Comparison of ENCODE assay signal across 9 mouse cellular contexts in genomic region chr2:155050108-155050503, GRCm38 (mm10). TPM values are rescaled to one million over a fixed set of nuclear protein-coding genes. Genes with fewer than 3 reads are reported as not detected.
DNase-seq lines count a peak whose midpoint lies in the region; ATAC-seq and TF ChIP-seq lines count a peak whose summit lies in the region.
"Had no signal": no experiment of that assay in that cellular context is flagged by ENCODE, and none has a peak within 500 bp of the region (broad histone marks: within the 10 kb centered on the region; RNA-seq: fewer than 3 reads in every experiment).

No protein-coding gene starts in this region.

- H3K4me2 ChIP-seq in forebrain, embryonic 13.5 days, result peak overlapping the region; percentile 68
- peak overlapping the region; percentile 94 for H3K4me2 ChIP-seq in intestine, embryonic 16.5 days (ENCODE audit: low read depth, low read length)
- H3K4me2 ChIP-seq in midbrain, embryonic 12.5 days (replicated peaks), result peak overlapping the region; percentile 78

- TF ChIP-seq POLR2A in thymus, adult 2 months (IDR thresholded peaks at IDR 0.05; ENCODE audit: control insufficient read depth, extremely low read depth, insufficient read depth, low read length, poor library complexity), result no peak

- H3K4me1 ChIP-seq in thymus, adult 2 months (replicated peaks; ENCODE audit: control insufficient read depth, insufficient read depth, low read length), result peaks cover 16% of the 10 kb centered on the region
- peaks cover 13% of the 10 kb centered on the region for H3K4me1 ChIP-seq in forebrain, embryonic 13.5 days
- H3K4me1 ChIP-seq in intestine, embryonic 16.5 days (ENCODE audit: control insufficient read depth, insufficient read depth, low read length), result peaks cover 15% of the 10 kb centered on the region
- H3K4me1 ChIP-seq in midbrain, embryonic 12.5 days, result peaks cover 13% of the 10 kb centered on the region

- H3K36me3 ChIP-seq in thymus, adult 2 months (ENCODE audit: control insufficient read depth, insufficient read depth, low read length), result no peaks in the 10 kb centered on the region
- H3K36me3 ChIP-seq in forebrain, embryonic 13.5 days (ENCODE audit: poor library complexity, severe bottlenecking), result no peaks in the 10 kb centered on the region
- H3K36me3 ChIP-seq in intestine, embryonic 16.5 days (ENCODE audit: control insufficient read depth, insufficient read depth, low read length), result no peaks in the 10 kb centered on the region
- H3K36me3 ChIP-seq in midbrain, embryonic 12.5 days, result no peaks in the 10 kb centered on the region

- intact Hi-C loops in left cerebral cortex, postnatal 36 days (cut with DNase I), result loop anchor here (1.0 kb wide), 1 partner anchor 24 kb away; the partner anchor contains the start of gene Ahcy

- H3K27ac ChIP-seq in thymus, adult 2 months (ENCODE audit: control insufficient read depth, insufficient read depth, low read length), result peak overlapping the region; percentile 68
- peak overlapping the region; percentile 84 for H3K27ac ChIP-seq in forebrain, embryonic 13.5 days
- peak overlapping the region; percentile 88 for H3K27ac ChIP-seq in intestine, embryonic 16.5 days (ENCODE audit: low read length)
- H3K27ac ChIP-seq in midbrain, embryonic 12.5 days (replicated peaks), result peak overlapping the region; percentile 91

- ATAC-seq in forebrain, embryonic 13.5 days, result no peak; the same call in 1 of the 2 replicates
- peak; percentile 22 for ATAC-seq in intestine, embryonic 16.5 days
- ATAC-seq in midbrain, embryonic 12.5 days (ENCODE audit: low FRiP score, low read depth), result peak; percentile 1; the same call in 1 of the 2 replicates

- no peaks in the 10 kb centered on the region for H3K27me3 ChIP-seq in thymus, adult 2 months (ENCODE audit: control insufficient read depth, insufficient read depth, low read length)
- H3K27me3 ChIP-seq in forebrain, embryonic 13.5 days, result no peaks in the 10 kb centered on the region
- no peaks in the 10 kb centered on the region for H3K27me3 ChIP-seq in intestine, embryonic 16.5 days (replicated peaks; ENCODE audit: control insufficient read depth, insufficient read depth, low read length)
- H3K27me3 ChIP-seq in midbrain, embryonic 12.5 days, result no peaks in the 10 kb centered on the region

- H3K4me3 ChIP-seq in thymus, adult 2 months (ENCODE audit: control insufficient read depth, insufficient read depth, low read length), result peak overlapping the region; percentile 40
- peak overlapping the region; percentile 50 for H3K4me3 ChIP-seq in forebrain, embryonic 13.5 days
- peak overlapping the region; percentile 55 for H3K4me3 ChIP-seq in intestine, embryonic 16.5 days (ENCODE audit: low read length)
- H3K4me3 ChIP-seq in midbrain, embryonic 12.5 days, result peak overlapping the region; percentile 54

- no peak for TF ChIP-seq CTCF in thymus, adult 2 months (IDR thresholded peaks at IDR 0.05; ENCODE audit: borderline replicate concordance, control insufficient read depth, extremely low read depth, insufficient read depth, low read length, poor library complexity)

- no peak for DNase-seq in thymus, adult 2 months
- DNase-seq in thymus, postnatal 0 days (ENCODE audit: low spot score), result no peak
- no peak for DNase-seq in adrenal gland, postnatal 10 days
- no peak for DNase-seq in left cerebral cortex, postnatal 36 days (ENCODE audit: low spot score in 2 of 2)
- no peak for DNase-seq in cerebellum, adult 11-12 months

- H3K9ac ChIP-seq in forebrain, embryonic 13.5 days, result peak overlapping the region; percentile 76
- H3K9ac ChIP-seq in intestine, embryonic 16.5 days (ENCODE audit: low read depth, low read length), result peak overlapping the region; percentile 70
- H3K9ac ChIP-seq in midbrain, embryonic 12.5 days (replicated peaks), result peak overlapping the region; percentile 80

- 49% methylated on average over 5 of the region's 5 CpGs for WGBS in thymus, adult 2 months
- 23% methylated on average over 5 of the region's 5 CpGs for WGBS in forebrain, embryonic 13.5 days
- WGBS in intestine, embryonic 16.5 days, result 25% methylated on average over 5 of the region's 5 CpGs
- 19% methylated on average over 5 of the region's 5 CpGs for WGBS in midbrain, embryonic 12.5 days

- H3K9me3 ChIP-seq in forebrain, embryonic 13.5 days (replicated peaks), result no peaks in the 10 kb centered on the region
- no peaks in the 10 kb centered on the region for H3K9me3 ChIP-seq in intestine, embryonic 16.5 days (ENCODE audit: control insufficient read depth, low read length)
- H3K9me3 ChIP-seq in midbrain, embryonic 12.5 days, result no peaks in the 10 kb centered on the region

RNA-seq across cellular contexts. Expression of gene Ahcy, which starts 24.2 kb away (rescaled TPM):
- polyA plus RNA-seq in thymus, adult 2 months (2012; rRNA removed), result 90.7 and 99.4 TPM in 2 replicates
- 50.9 and 53.8 TPM in 2 replicates for polyA plus RNA-seq in thymus, postnatal 0 days (2015; fragmentation: Nextera tagmentation; extraction: Ambion mirVana)
- polyA plus RNA-seq in forebrain, embryonic 13.5 days (2015; fragmentation: Nextera tagmentation; extraction: Ambion mirVana), result 53.9 and 57.0 TPM in 2 replicates
- polyA plus RNA-seq in intestine, embryonic 16.5 days (2015; fragmentation: Nextera tagmentation; extraction: Ambion mirVana), result 111 and 118 TPM in 2 replicates
- 60.1 and 63.4 TPM in 2 replicates for polyA plus RNA-seq in midbrain, embryonic 12.5 days (2016; fragmentation: Nextera tagmentation; extraction: Ambion mirVana)
- total RNA-seq in adrenal gland, postnatal 10 days (2021), result 10 to 100 TPM; 57.4 to 91.2 TPM
- 10 to 100 TPM; 12.2 to 14.1 TPM for total RNA-seq in left cerebral cortex, postnatal 36 days (2021)

RNA-seq across cellular contexts. Expression of gene Gm14226, which starts 32.0 kb away (rescaled TPM):
- 0.06 and 0.16 TPM in 2 replicates for polyA plus RNA-seq in thymus, adult 2 months (2012; rRNA removed)
- 0.05 TPM in 2 replicates for polyA plus RNA-seq in thymus, postnatal 0 days (2015; fragmentation: Nextera tagmentation; extraction: Ambion mirVana)
- polyA plus RNA-seq in forebrain, embryonic 13.5 days (2015; fragmentation: Nextera tagmentation; extraction: Ambion mirVana), result 0.06 and 0.14 TPM in 2 replicates
- polyA plus RNA-seq in intestine, embryonic 16.5 days (2015; fragmentation: Nextera tagmentation; extraction: Ambion mirVana), result 1.7 and 1.9 TPM in 2 replicates
- 0.12 and 0.24 TPM in 2 replicates for polyA plus RNA-seq in midbrain, embryonic 12.5 days (2016; fragmentation: Nextera tagmentation; extraction: Ambion mirVana)
- 10 to 100 TPM; 25.9 to 37.2 TPM for total RNA-seq in adrenal gland, postnatal 10 days (2021)
- under 1 TPM; 0.10 to 0.11 TPM for total RNA-seq in left cerebral cortex, postnatal 36 days (2021)
- total RNA-seq: common myeloid progenitor, adult 5-6 weeks had no signal
